Mouse (Mus musculus): ENCODE measurements around the gene Bicral. TPM values are rescaled to one million over a fixed set of nuclear protein-coding genes. Genes with fewer than 3 reads are reported as not detected.
A peak's percentile ranks its signal among the peaks of the same experiment; 100 is the strongest.

Bicral gene
- polyA plus RNA-seq, 1 experiment = 16.3 TPM

DNA sequence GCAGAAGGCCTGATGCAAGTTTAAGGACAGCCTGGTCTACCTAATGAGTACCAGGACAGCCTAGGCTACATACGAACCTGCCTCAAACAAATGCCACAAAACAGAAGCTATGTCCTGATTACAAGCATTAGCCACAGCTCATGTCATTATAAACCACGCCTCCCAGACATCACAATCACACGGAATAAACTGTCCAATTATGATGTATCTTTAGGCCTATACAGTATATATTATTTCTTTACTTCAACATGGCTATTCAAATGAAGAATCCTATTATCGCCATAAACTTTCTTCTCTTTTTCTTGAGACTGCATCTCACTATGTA lies 25.3 kb downstream of the Bicral start:
- 63% methylated on average over 4 of the region's 4 CpGs for WGBS
- H3K4me1 ChIP-seq (ENCODE audit: control insufficient read depth, insufficient read depth, low read length) = peaks cover 16% of the 10 kb centered on the region
- DNase-seq = no peak
- no peak overlapping the region for H3K4me3 ChIP-seq (replicated peaks; ENCODE audit: extremely low read depth, low read depth, low read length)
- no peak for TF ChIP-seq CTCF (IDR thresholded peaks at IDR 0.05; ENCODE audit: insufficient read depth, low read length)

DNA sequence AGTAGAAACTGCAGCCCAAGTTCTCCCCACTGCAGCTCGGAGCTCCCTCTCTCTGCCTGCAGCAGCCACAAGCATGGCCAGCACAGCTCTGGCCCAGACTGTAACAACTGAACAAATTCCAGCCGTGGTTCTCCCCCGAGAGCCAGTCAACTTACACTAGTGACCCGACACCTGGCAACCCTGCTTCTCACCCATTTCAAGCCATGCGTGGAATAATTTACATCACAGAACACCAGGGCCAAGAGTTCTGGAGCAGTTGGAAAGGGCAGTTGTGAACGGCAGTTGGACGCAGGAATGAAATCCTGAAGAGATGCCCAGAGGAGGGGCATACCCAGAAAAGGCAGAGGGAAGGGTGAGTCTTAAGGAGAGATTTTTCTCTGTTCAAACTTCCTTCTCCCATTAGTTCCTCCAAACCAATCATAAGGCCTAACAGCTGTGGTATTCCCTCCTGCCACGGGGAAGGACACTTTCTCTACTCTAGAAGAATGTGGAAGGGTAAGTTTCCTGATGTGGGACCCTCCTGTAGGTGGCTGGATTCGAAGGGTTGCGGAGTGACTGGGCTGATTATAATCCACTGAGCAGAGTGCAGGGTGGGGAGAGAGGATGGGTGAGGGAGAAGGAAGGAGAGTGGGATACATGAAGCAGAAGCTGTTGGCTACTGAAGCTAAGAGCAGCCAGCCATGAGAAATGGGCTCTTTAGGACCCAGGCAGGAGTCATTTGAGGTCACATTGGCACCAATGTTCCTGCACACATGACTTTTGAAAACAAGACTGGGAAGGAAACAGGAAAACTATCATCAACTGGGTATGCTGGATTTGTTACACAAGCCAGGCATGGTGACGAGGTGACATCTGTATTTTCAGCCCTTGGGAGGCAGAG lies 25.9 kb downstream of the Bicral start:
- Histone ChIP-seq H3K4me3 (replicated peaks; ENCODE audit: extremely low read depth, low read depth, low read length) (peak overlapping the region; percentile 0), H3K4me1 (ENCODE audit: control insufficient read depth, insufficient read depth, low read length) (peaks cover 16% of the 10 kb centered on the region)
- DNase-seq = peak; percentile 43
- 30% methylated on average over 11 of the region's 11 CpGs for WGBS
- TF ChIP-seq CTCF (IDR thresholded peaks at IDR 0.05; ENCODE audit: insufficient read depth, low read length) = no peak
- no peak for TF ChIP-seq POLR2A (IDR thresholded peaks at IDR 0.05; ENCODE audit: borderline replicate concordance, extremely low read depth, low read depth, low read length)

DNA sequence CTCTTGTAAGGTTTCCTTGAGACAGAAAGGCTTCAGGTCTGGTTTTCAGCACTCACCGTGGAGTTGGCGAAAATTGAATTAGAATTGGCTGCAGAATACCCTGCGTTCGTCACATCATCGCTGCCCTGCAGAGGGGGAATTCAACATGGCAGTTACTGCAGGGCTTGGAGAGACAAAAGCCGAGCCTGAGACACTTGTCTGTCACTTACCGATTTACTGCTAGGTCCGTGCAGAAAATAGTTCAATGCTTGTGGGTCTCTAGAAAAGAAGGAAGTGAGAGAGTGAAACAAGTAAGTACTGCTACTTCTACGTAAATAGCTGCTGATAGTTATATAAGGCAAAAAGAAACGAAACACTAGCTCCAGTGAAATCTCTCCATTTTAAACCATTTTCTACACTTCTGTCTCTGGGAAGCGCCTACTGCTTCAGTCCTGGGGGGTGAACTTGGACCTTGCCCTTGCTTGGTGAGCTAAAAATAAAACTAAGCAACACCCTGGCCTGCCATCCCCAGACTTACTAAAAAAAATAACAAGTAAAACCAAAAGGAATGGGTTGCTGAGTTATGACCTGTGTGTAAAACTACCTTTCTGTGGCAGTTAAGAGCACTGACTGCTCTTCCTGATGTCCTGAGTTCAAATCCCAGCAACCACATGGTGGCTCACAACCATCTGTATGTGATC lies 28.3 kb downstream of the Bicral start:
- H3K4me3 ChIP-seq (replicated peaks; ENCODE audit: extremely low read depth, low read depth, low read length) = no peak overlapping the region
- DNase-seq = no peak
- 83% methylated on average over 11 of the region's 11 CpGs for WGBS

GRCm38 (mm10) chr17:46828935-46829334 lies 29.3 kb downstream of the Bicral start:
- TF ChIP-seq POLR2A (IDR thresholded peaks at IDR 0.05; ENCODE audit: borderline replicate concordance, extremely low read depth, low read depth, low read length) = no peak
- no peak for TF ChIP-seq CTCF (IDR thresholded peaks at IDR 0.05; ENCODE audit: insufficient read depth, low read length)
- WGBS = 73% methylated on average over 3 of the region's 3 CpGs
- no peak for DNase-seq
- Histone ChIP-seq H3K4me3 (replicated peaks; ENCODE audit: extremely low read depth, low read depth, low read length) (no peak overlapping the region), H3K4me1 (ENCODE audit: control insufficient read depth, insufficient read depth, low read length) (peaks cover 14% of the 10 kb centered on the region)

More for the DNA sequence above, 28.3 kb downstream of the Bicral start:
- peaks cover 14% of the 10 kb centered on the region for H3K4me1 ChIP-seq (ENCODE audit: control insufficient read depth, insufficient read depth, low read length)
- TF ChIP-seq POLR2A (IDR thresholded peaks at IDR 0.05; ENCODE audit: borderline replicate concordance, extremely low read depth, low read depth, low read length) = no peak

- DNase-seq = no peak
- 85% methylated on average over 8 of the region's 8 CpGs for WGBS
- H3K4me3 ChIP-seq (replicated peaks; ENCODE audit: extremely low read depth, low read depth, low read length) = no peak overlapping the region
- H3K4me1 ChIP-seq (ENCODE audit: control insufficient read depth, insufficient read depth, low read length) = no peaks in the 10 kb centered on the region
- TF ChIP-seq CTCF (IDR thresholded peaks at IDR 0.05; ENCODE audit: insufficient read depth, low read length) = no peak
- TF ChIP-seq POLR2A (IDR thresholded peaks at IDR 0.05; ENCODE audit: borderline replicate concordance, extremely low read depth, low read depth, low read length) = no peak
Measured at GRCm38 (mm10) chr17:46823091-46823490, 35.2 kb downstream of the Bicral start.

DNA sequence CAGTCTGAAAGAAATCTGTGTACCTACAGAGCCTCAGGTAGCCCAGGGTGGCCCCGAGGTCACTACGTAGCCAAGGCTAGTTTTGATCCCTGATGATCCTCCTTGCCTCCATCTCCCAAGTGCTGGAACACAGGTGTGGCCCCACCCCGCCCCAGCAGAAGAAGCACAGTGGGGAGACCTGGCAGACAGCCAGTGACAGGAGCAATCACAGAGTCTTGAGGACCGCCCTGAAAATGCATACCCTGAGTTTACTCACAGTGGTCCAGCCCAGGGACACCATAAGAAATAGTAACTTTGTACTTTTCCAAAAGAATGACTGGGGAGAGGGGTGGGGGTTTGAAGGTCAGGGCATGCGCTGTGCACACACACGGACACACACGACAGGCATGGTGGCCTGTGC lies 37.7 kb downstream of the Bicral start:
- TF ChIP-seq CTCF (IDR thresholded peaks at IDR 0.05; ENCODE audit: insufficient read depth, low read length) = no peak
- TF ChIP-seq POLR2A (IDR thresholded peaks at IDR 0.05; ENCODE audit: borderline replicate concordance, extremely low read depth, low read depth, low read length) = no peak
- no peaks in the 10 kb centered on the region for H3K4me1 ChIP-seq (ENCODE audit: control insufficient read depth, insufficient read depth, low read length)
- H3K4me3 ChIP-seq (replicated peaks; ENCODE audit: extremely low read depth, low read depth, low read length) = no peak overlapping the region
- DNase-seq = no peak
- 90% methylated on average over 7 of the region's 7 CpGs for WGBS

- TF ChIP-seq CTCF (IDR thresholded peaks at IDR 0.05; ENCODE audit: insufficient read depth, low read length) (no peak), POLR2A (IDR thresholded peaks at IDR 0.05; ENCODE audit: borderline replicate concordance, extremely low read depth, low read depth, low read length) (no peak)
- H3K4me1 ChIP-seq (ENCODE audit: control insufficient read depth, insufficient read depth, low read length) = no peaks in the 10 kb centered on the region
- 90% methylated on average over 12 of the region's 12 CpGs for WGBS
Measured at GRCm38 (mm10) chr17:46817734-46818158, 40.5 kb downstream of the Bicral start.

DNA sequence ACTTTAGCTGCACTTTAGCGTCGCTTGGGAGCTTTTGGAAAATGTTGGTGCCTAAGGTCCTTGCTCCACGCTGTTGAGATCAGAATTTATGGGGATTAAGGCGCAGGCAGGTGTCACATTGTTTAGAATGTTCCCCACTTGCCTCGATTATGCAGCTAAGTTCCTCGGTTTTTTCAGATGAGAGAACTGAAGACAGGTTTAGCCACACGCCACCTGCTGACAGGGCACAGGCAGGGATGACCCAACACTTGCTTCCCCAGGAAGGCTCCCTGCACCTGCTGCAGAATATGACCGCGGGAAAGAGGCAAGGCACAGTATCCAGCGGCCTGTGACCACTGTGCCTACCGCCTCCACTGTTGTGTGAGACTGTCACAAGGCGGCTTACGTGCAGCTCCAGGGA lies 42.0 kb downstream of the Bicral start:
- Histone ChIP-seq H3K4me1 (ENCODE audit: control insufficient read depth, insufficient read depth, low read length) (no peaks in the 10 kb centered on the region), H3K4me3 (replicated peaks; ENCODE audit: extremely low read depth, low read depth, low read length) (no peak overlapping the region)
- no peak for DNase-seq
- WGBS = 82% methylated on average over 13 of the region's 13 CpGs
- TF ChIP-seq CTCF (IDR thresholded peaks at IDR 0.05; ENCODE audit: insufficient read depth, low read length) = no peak
- TF ChIP-seq POLR2A (IDR thresholded peaks at IDR 0.05; ENCODE audit: borderline replicate concordance, extremely low read depth, low read depth, low read length) = no peak

More at GRCm38 (mm10) chr17:46817734-46818158, 40.5 kb downstream of the Bicral start:
- no peak overlapping the region for H3K4me3 ChIP-seq (replicated peaks; ENCODE audit: extremely low read depth, low read depth, low read length)
- no peak for DNase-seq

GRCm38 (mm10) chr17:46814497-46814896 lies 43.8 kb downstream of the Bicral start:
- Histone ChIP-seq H3K4me3 (replicated peaks; ENCODE audit: extremely low read depth, low read depth, low read length) (no peak overlapping the region), H3K4me1 (ENCODE audit: control insufficient read depth, insufficient read depth, low read length) (no peaks in the 10 kb centered on the region)
- WGBS = 93% methylated on average over 6 of the region's 6 CpGs
- DNase-seq = no peak
- no peak for TF ChIP-seq POLR2A (IDR thresholded peaks at IDR 0.05; ENCODE audit: borderline replicate concordance, extremely low read depth, low read depth, low read length)

DNA sequence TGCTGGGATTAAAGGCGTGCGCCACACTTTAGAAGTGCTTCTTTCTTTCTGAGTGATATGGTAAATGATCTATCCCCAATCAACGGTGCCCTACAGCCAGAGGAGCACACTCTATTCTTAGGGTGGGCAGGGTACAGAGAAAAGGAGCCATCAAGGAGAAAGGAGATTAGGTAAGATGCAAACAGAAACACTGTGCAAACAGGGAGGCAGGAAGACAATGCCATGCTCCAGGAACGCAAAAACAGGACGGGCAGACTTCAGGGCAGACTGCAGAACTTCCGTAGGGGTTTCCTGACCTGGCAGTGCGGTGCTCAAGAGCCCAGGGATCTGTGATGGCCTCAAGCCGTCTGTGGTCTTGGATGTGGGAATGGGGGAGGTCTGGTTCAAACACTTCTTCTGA lies 44.6 kb downstream of the Bicral start:
- WGBS = 59% methylated on average over 8 of the region's 8 CpGs
- H3K4me3 ChIP-seq (replicated peaks; ENCODE audit: extremely low read depth, low read depth, low read length) = no peak overlapping the region
- no peak for TF ChIP-seq CTCF (IDR thresholded peaks at IDR 0.05; ENCODE audit: insufficient read depth, low read length)
- no peak for TF ChIP-seq POLR2A (IDR thresholded peaks at IDR 0.05; ENCODE audit: borderline replicate concordance, extremely low read depth, low read depth, low read length)
- DNase-seq = no peak
- no peaks in the 10 kb centered on the region for H3K4me1 ChIP-seq (ENCODE audit: control insufficient read depth, insufficient read depth, low read length)
